Mouse (Mus musculus) forebrain, postnatal 0 days (tissue): ENCODE measurements around the gene Prox1. TPM values are rescaled to one million over a fixed set of nuclear protein-coding genes. Genes with fewer than 3 reads are reported as not detected.

ENCODE experiments used
- ATAC-seq: fragments of 200-750 bp; cut with Nextera tagmentation; 2 replicates; pipeline ENCODE4 v1.8.0; 2017; ENCODE audit warnings: mild to moderate bottlenecking, moderate library complexity
- DNase-seq: peaks from one replicate; pipeline ENCODE4 v3.0.0-alpha.2; 2015
- H3K27ac ChIP-seq: fragments of 300-500 bp; sonication (generic); 2 replicates; pipeline ENCODE4 v1.5.1; 2014; ENCODE audit warnings: low read depth, mild to moderate bottlenecking, antibody characterized with exemption, low read length, moderate library complexity, mixed read lengths
- H3K27me3 ChIP-seq: fragments of 300-500 bp; sonication (generic); 2 replicates; pipeline ENCODE4 v1.6.1; 2014; ENCODE audit warnings: mild to moderate bottlenecking, low read length, mixed read lengths; ENCODE audit not compliant: insufficient read depth
- H3K36me3 ChIP-seq: fragments of 300-500 bp; sonication (generic); 2 replicates; pipeline ENCODE4 v1.6.1; 2014; ENCODE audit warnings: mild to moderate bottlenecking, moderate library complexity; ENCODE audit not compliant: insufficient read depth
- H3K4me1 ChIP-seq: fragments of 300-500 bp; sonication (generic); 2 replicates; pipeline ENCODE4 v1.6.1; 2014; ENCODE audit warnings: antibody characterized with exemption; ENCODE audit not compliant: insufficient read depth
- H3K4me2 ChIP-seq: fragments of 300-500 bp; sonication (generic); 2 replicates; pipeline ENCODE4 v1.6.1; 2014; ENCODE audit warnings: low read depth, mild to moderate bottlenecking, moderate library complexity
- H3K4me3 ChIP-seq: fragments of 300-500 bp; sonication (generic); 2 replicates; pipeline ENCODE4 v1.5.1; 2014; ENCODE audit warnings: low read depth, low read length, mixed read lengths
- H3K9ac ChIP-seq: fragments of 300-500 bp; sonication (generic); 2 replicates; pipeline ENCODE4 v1.6.1; 2014; ENCODE audit warnings: mild to moderate bottlenecking
- H3K9me3 ChIP-seq: fragments of 300-500 bp; sonication (generic); 2 replicates; pipeline ENCODE4 v1.6.1; 2016; ENCODE audit warnings: low read length
- CTCF ChIP-seq: sonication (generic); IDR thresholded peaks from 2 replicates; pipeline ENCODE4 v1.5.1; 2016; ENCODE audit warnings: antibody characterized with exemption, control low read depth, low read depth
- WGBS: fragments of 180-500 bp; shearing (Covaris S2); extraction: QIAGEN DNeasy Blood & Tissue Kit; methylation state at CpG from one replicate; pipeline ENCODE4 v1.1.7; 2014; 5-methylcytosine and 5-hydroxymethylcytosine counted together
- polyA plus RNA-seq: library from polyadenylated mRNA; unstranded; fragments of >200 nt; fragmentation: Nextera tagmentation; extraction: Ambion mirVana; gene quantifications from 2 replicates; pipeline ENCODE4 v1.2.1, GENCODE M21; 2015
- total RNA-seq: library from RNA; depleted of rRNA; stranded (reverse); fragments of >200 nt; gene quantifications from 2 replicates; pipeline ENCODE4 v1.2.3, GENCODE M21; 2014

Prox1 gene
- total and polyA plus RNA-seq, 2 experiments from 2014 or later, result 16.2 to 24.8 TPM

GRCm38 (mm10) chr1:190185284-190185683 is 14.8 kb upstream of the Prox1 start:
- no peaks in the 10 kb centered on the region for H3K36me3 ChIP-seq
- H3K27me3 ChIP-seq, result peaks cover 24% of the 10 kb centered on the region; the same call in 1 of the 2 replicates
- H3K4me1 ChIP-seq, result no peaks in the 10 kb centered on the region
- 87% methylated on average over 10 of the region's 10 CpGs for WGBS
- no peak overlapping the region for H3K27ac ChIP-seq
- DNase-seq (no peak), ATAC-seq (no peak)
- no peak for TF ChIP-seq CTCF
- no peak overlapping the region for H3K4me3 ChIP-seq
- no peak overlapping the region for H3K4me2 ChIP-seq
- H3K9ac ChIP-seq, result no peak overlapping the region
- no peaks in the 10 kb centered on the region for H3K9me3 ChIP-seq

GRCm38 (mm10) chr1:190183574-190183973 is 13.1 kb upstream of the Prox1 start:
- H3K36me3 ChIP-seq, result no peaks in the 10 kb centered on the region
- 97% methylated on average over 4 of the region's 4 CpGs for WGBS
- no peak for ATAC-seq

GRCm38 (mm10) chr1:190181765-190182164 is 11.3 kb upstream of the Prox1 start:
- no peak overlapping the region for H3K4me3 ChIP-seq
- 80% methylated on average over 7 of the region's 7 CpGs for WGBS
- no peak overlapping the region for H3K4me2 ChIP-seq
- H3K27ac ChIP-seq, result no peak overlapping the region
- no peaks in the 10 kb centered on the region for H3K4me1 ChIP-seq
- peaks cover 26% of the 10 kb centered on the region for H3K27me3 ChIP-seq
- TF ChIP-seq CTCF, result peak; percentile 40
- H3K9ac ChIP-seq, result no peak overlapping the region
- no peak for ATAC-seq
- no peak for DNase-seq
- H3K9me3 ChIP-seq, result no peaks in the 10 kb centered on the region
- H3K36me3 ChIP-seq, result no peaks in the 10 kb centered on the region

More at GRCm38 (mm10) chr1:190183574-190183973, 13.1 kb upstream of the Prox1 start:
- no peak overlapping the region for H3K27ac ChIP-seq
- no peak overlapping the region for H3K4me3 ChIP-seq
- H3K9me3 ChIP-seq, result no peaks in the 10 kb centered on the region
- no peak overlapping the region for H3K4me2 ChIP-seq
- no peaks in the 10 kb centered on the region for H3K4me1 ChIP-seq
- H3K27me3 ChIP-seq, result peaks cover 21% of the 10 kb centered on the region
- no peak for DNase-seq
- no peak overlapping the region for H3K9ac ChIP-seq
- no peak for TF ChIP-seq CTCF

- WGBS, result 37% methylated on average over 6 of the region's 6 CpGs
- DNase-seq (no peak), ATAC-seq (no peak)
- Histone ChIP-seq H3K27me3 (peaks cover 28% of the 10 kb centered on the region), H3K9ac (no peak overlapping the region), H3K4me2 (no peak overlapping the region), H3K36me3 (no peaks in the 10 kb centered on the region), H3K4me1 (no peaks in the 10 kb centered on the region), H3K4me3 (no peak overlapping the region), H3K27ac (no peak overlapping the region), H3K9me3 (no peaks in the 10 kb centered on the region)
- TF ChIP-seq CTCF, result no peak
Measured at GRCm38 (mm10) chr1:190180861-190181260, 10.3 kb upstream of the Prox1 start.

- no peak overlapping the region for H3K4me3 ChIP-seq
- H3K36me3 ChIP-seq, result no peaks in the 10 kb centered on the region
- peaks cover 41% of the 10 kb centered on the region for H3K27me3 ChIP-seq
- no peaks in the 10 kb centered on the region for H3K9me3 ChIP-seq
- H3K9ac ChIP-seq, result no peak overlapping the region
- TF ChIP-seq CTCF, result no peak
- no peak overlapping the region for H3K4me2 ChIP-seq
- H3K4me1 ChIP-seq, result 0 out of 2 replicates have a peak, but pooled peaks cover 8% of the 10 kb centered on the region
- no peak for DNase-seq
- ATAC-seq, result no peak
- WGBS, result 26% methylated on average over 3 of the region's 3 CpGs
- H3K27ac ChIP-seq, result no peak overlapping the region
Measured at GRCm38 (mm10) chr1:190176961-190177360, 6.4 kb upstream of the Prox1 start.

GRCm38 (mm10) chr1:190174671-190175661 is 4.5 kb upstream of the Prox1 start:
- 0 out of 2 replicates have a peak, but pooled peaks cover 8% of the 10 kb centered on the region for H3K4me1 ChIP-seq
- no peaks in the 10 kb centered on the region for H3K36me3 ChIP-seq
- peaks cover 47% of the 10 kb centered on the region for H3K27me3 ChIP-seq
- no peak for DNase-seq
- peak overlapping the region; percentile 51 for H3K4me2 ChIP-seq
- no peak for TF ChIP-seq CTCF
- ATAC-seq, result no peak
- peak overlapping the region; percentile 21; the same call in 1 of the 2 replicates for H3K27ac ChIP-seq
- no peaks in the 10 kb centered on the region for H3K9me3 ChIP-seq
- peak overlapping the region; percentile 24 for H3K4me3 ChIP-seq
- H3K9ac ChIP-seq, result 0 out of 2 replicates have a peak overlapping the region, but pooled peaks have one; percentile 14
- WGBS, result 4% methylated on average over 65 of the region's 65 CpGs

GRCm38 (mm10) chr1:190174231-190174630 is 3.7 kb upstream of the Prox1 start:
- Histone ChIP-seq H3K27me3 (peaks cover 41% of the 10 kb centered on the region), H3K4me3 (no peak overlapping the region), H3K9me3 (no peaks in the 10 kb centered on the region), H3K27ac (no peak overlapping the region), H3K4me1 (0 out of 2 replicates have a peak, but pooled peaks cover 8% of the 10 kb centered on the region), H3K9ac (no peak overlapping the region), H3K36me3 (no peaks in the 10 kb centered on the region), H3K4me2 (no peak overlapping the region)
- WGBS, result 6% methylated on average over 13 of the region's 13 CpGs
- DNase-seq (peak; percentile 62), ATAC-seq (no peak)
- no peak for TF ChIP-seq CTCF
